Mouse (Mus musculus) embryonic facial prominence, embryonic 11.5 days (tissue): ENCODE measurements around the gene Cxcr1. TPM values are rescaled to one million over a fixed set of nuclear protein-coding genes. Genes with fewer than 3 reads are reported as not detected.

Source experiments
- ATAC-seq: fragments of 200-750 bp; cut with Nextera tagmentation; replicated peaks from 2 replicates; pipeline ENCODE4 v1.8.0; 2017; ENCODE audit warnings: low read depth; ENCODE audit not compliant: insufficient number of reproducible peaks, low FRiP score, low TSS enrichment
- DNase-seq: peaks from one replicate; pipeline ENCODE4 v3.0.0-alpha.2; 2015; ENCODE audit warnings: low spot score
- H3K27ac ChIP-seq: fragments of 300-500 bp; sonication (generic); replicated peaks from 2 replicates; pipeline ENCODE4 v1.5.1; 2014; ENCODE audit warnings: mild to moderate bottlenecking, low read depth, low read length, control low read depth
- H3K27me3 ChIP-seq: fragments of 300-500 bp; sonication (generic); 2 replicates; pipeline ENCODE4 v1.6.1; 2014; ENCODE audit warnings: mild to moderate bottlenecking, low read length, moderate library complexity, mixed read lengths; ENCODE audit not compliant: control insufficient read depth, insufficient read depth
- H3K36me3 ChIP-seq: fragments of 300-500 bp; sonication (generic); replicated peaks from 2 replicates; pipeline ENCODE4 v1.6.1; 2014; ENCODE audit warnings: low read depth, mild to moderate bottlenecking, low read length, moderate library complexity, mixed read lengths; ENCODE audit not compliant: control insufficient read depth, insufficient read depth
- H3K4me1 ChIP-seq: fragments of 300-500 bp; sonication (generic); 2 replicates; pipeline ENCODE4 v1.6.1; 2014; ENCODE audit warnings: low read length, mixed read lengths; ENCODE audit not compliant: control insufficient read depth, insufficient read depth
- H3K4me2 ChIP-seq: fragments of 300-500 bp; sonication (generic); 2 replicates; pipeline ENCODE4 v1.6.1; 2014; ENCODE audit warnings: low read depth, mild to moderate bottlenecking, control low read depth, low read length, moderate library complexity
- H3K4me3 ChIP-seq: fragments of 300-500 bp; sonication (generic); 2 replicates; pipeline ENCODE4 v1.5.1; 2014; ENCODE audit warnings: low read depth, low read length, control low read depth
- H3K9ac ChIP-seq: fragments of 300-500 bp; sonication (generic); replicated peaks from 2 replicates; pipeline ENCODE4 v1.6.1; 2014; ENCODE audit warnings: mild to moderate bottlenecking, control low read depth, low read length
- H3K9me3 ChIP-seq: fragments of 300-500 bp; sonication (generic); replicated peaks from 2 replicates; pipeline ENCODE4 v1.6.1; 2016; ENCODE audit warnings: mild to moderate bottlenecking, low read length, inconsistent platforms, mixed read lengths; ENCODE audit not compliant: control insufficient read depth
- WGBS: fragments of 180-500 bp; shearing (Covaris S2); extraction: QIAGEN DNeasy Blood & Tissue Kit; methylation state at CpG from one replicate; pipeline ENCODE4 v1.1.7; 2014; 5-methylcytosine and 5-hydroxymethylcytosine counted together
- polyA plus RNA-seq: library from polyadenylated mRNA; unstranded; fragments of >200 nt; fragmentation: Nextera tagmentation; extraction: Ambion mirVana; gene quantifications from 2 replicates; pipeline ENCODE4 v1.2.1, GENCODE M21; 2014

Gene Cxcr1
- polyA plus RNA-seq, 1 experiment from 2014 or later, result not detected

GRCm38 (mm10) chr1:74235938-74236589, 41.6 kb upstream of the Cxcr1 start, which contains the start of gene Arpc2:
Gene Arpc2 (plus strand): TSS chr1:74236084.
- ATAC-seq, result peak; percentile 88
- H3K36me3 ChIP-seq, result no peaks in the 10 kb centered on the region
- H3K4me1 ChIP-seq, result 0 out of 2 replicates have a peak, but pooled peaks cover 3% of the 10 kb centered on the region
- WGBS, result 2% methylated on average over 41 of the region's 55 CpGs
- peak; percentile 96 for DNase-seq
- H3K9ac ChIP-seq, result peak within 1 kb of the TSS; percentile 89
- H3K4me3 ChIP-seq, result peak within 1 kb of the TSS; percentile 91
- H3K27ac ChIP-seq, result peak within 1 kb of the TSS; percentile 54
- peak within 1 kb of the TSS; percentile 71 for H3K4me2 ChIP-seq
- H3K9me3 ChIP-seq, result no peaks in the 10 kb centered on the region
- no peaks in the 10 kb centered on the region for H3K27me3 ChIP-seq

- Histone ChIP-seq H3K27me3 (no peaks in the 10 kb centered on the region), H3K9ac (no peak overlapping the region), H3K4me1 (no peaks in the 10 kb centered on the region), H3K4me2 (no peak overlapping the region), H3K36me3 (no peaks in the 10 kb centered on the region), H3K4me3 (no peak overlapping the region), H3K27ac (no peak overlapping the region), H3K9me3 (no peaks in the 10 kb centered on the region)
- WGBS, result no CpG with 5 or more reads among the region's 1 CpGs
- DNase-seq (no peak), ATAC-seq (no peak)
Observed at GRCm38 (mm10) chr1:74230992-74231391, 36.6 kb upstream of the Cxcr1 start.

GRCm38 (mm10) chr1:74229942-74230341, 35.5 kb upstream of the Cxcr1 start:
- Histone ChIP-seq H3K27ac (no peak overlapping the region), H3K4me3 (no peak overlapping the region), H3K9me3 (no peaks in the 10 kb centered on the region), H3K9ac (no peak overlapping the region), H3K4me1 (no peaks in the 10 kb centered on the region), H3K36me3 (no peaks in the 10 kb centered on the region), H3K4me2 (no peak overlapping the region), H3K27me3 (no peaks in the 10 kb centered on the region)
- DNase-seq (no peak), ATAC-seq (no peak)
- 69% methylated on average over 2 of the region's 2 CpGs for WGBS

DNA sequence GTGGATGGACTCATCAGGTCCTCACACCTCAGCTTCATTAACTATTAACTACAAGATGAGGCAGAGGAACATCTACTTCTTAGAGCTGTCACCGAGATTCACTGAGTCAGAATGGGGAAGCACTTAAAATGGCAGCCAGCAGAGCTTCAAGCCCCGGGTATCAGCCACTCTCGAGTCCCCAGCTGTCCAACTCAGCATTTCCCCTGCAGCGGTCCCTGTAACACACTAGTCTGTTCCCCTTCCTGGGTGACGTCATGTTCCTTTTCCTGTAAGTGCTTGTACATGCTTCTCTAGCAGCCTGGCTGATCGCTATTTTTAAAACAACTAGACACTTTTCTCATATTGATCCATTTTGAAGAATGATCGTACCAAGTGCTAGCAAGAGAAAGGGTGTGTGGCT, 32.9 kb upstream of the Cxcr1 start:
- Histone ChIP-seq H3K4me2 (no peak overlapping the region), H3K9me3 (no peaks in the 10 kb centered on the region), H3K27me3 (no peaks in the 10 kb centered on the region), H3K36me3 (no peaks in the 10 kb centered on the region), H3K4me3 (no peak overlapping the region), H3K9ac (no peak overlapping the region), H3K27ac (no peak overlapping the region), H3K4me1 (no peaks in the 10 kb centered on the region)
- 80% methylated on average over 7 of the region's 7 CpGs for WGBS
- ATAC-seq (no peak), DNase-seq (no peak)

DNA sequence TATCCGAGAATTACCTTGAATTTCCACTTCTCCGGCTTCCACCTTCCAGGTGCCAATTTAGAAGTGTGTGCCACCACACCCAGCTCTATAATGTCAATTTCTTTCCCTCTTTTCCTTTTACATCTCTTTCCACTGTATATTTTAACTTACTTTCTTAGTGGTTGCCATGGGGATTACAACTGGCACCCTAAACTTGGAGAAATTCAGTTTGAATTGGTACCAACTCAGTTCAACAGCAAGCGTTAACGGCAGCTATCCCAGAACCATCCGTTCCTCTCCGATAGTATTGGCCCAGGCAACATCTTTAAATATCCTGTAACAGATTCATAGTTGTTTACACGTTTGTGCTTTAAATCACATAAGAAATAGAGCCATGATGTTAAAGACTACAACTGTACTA, 25.5 kb upstream of the Cxcr1 start:
- 87% methylated on average over 7 of the region's 7 CpGs for WGBS
- H3K4me2 ChIP-seq, result no peak overlapping the region
- H3K4me1 ChIP-seq, result no peaks in the 10 kb centered on the region
- no peak overlapping the region for H3K4me3 ChIP-seq
- no peak for DNase-seq
- no peak overlapping the region for H3K9ac ChIP-seq
- H3K9me3 ChIP-seq, result no peaks in the 10 kb centered on the region
- no peak overlapping the region for H3K27ac ChIP-seq
- ATAC-seq, result no peak
- H3K27me3 ChIP-seq, result no peaks in the 10 kb centered on the region
- H3K36me3 ChIP-seq, result no peaks in the 10 kb centered on the region

DNA sequence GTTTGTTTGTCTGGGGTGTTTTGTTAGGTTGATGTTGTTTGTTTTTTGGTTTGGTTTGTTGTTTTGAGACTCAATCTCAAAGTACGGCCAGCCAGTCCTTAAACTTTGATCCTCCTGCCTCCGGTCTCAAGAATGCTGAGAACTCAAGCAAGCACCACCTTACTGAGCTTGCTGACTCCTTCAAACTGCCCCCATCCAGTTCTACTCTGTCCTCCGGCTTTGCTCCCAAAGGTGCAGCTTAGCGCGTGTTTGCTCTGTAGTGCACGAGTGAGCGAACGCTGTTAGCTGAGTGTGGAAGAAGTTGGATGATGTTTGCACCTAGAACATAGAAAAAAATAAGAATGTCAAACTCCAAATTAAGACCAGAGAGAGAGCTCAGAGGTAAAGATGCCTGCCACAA, 14.5 kb upstream of the Cxcr1 start:
- no peak for ATAC-seq
- H3K4me2 ChIP-seq, result no peak overlapping the region
- no peaks in the 10 kb centered on the region for H3K9me3 ChIP-seq
- no peaks in the 10 kb centered on the region for H3K4me1 ChIP-seq
- no peak overlapping the region for H3K4me3 ChIP-seq
- H3K27ac ChIP-seq, result no peak overlapping the region
- 90% methylated on average over 8 of the region's 8 CpGs for WGBS
- no peaks in the 10 kb centered on the region for H3K36me3 ChIP-seq
- DNase-seq, result no peak
- H3K27me3 ChIP-seq, result no peaks in the 10 kb centered on the region
- no peak overlapping the region for H3K9ac ChIP-seq

DNA sequence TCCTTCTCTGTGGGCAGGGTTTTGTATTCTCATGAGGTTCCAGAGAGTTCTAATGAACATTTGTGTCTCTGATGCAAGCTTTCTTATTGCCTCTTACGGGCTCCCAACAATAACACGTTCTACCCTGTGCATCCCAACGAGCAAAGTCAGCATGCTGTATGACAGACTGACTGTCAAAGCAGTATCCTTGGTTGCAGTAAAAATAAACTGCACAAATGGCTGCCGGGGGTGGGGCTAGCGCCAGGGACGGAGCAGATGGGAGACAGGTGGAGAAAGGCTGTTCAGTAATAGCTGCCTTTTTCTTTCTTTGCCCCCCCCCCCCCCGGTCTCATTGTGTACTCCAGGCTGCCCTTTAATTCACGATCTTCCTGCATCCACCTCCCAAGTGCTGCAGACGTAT, 13.5 kb upstream of the Cxcr1 start:
- 63% methylated on average over 9 of the region's 9 CpGs for WGBS
- no peak for DNase-seq
- no peaks in the 10 kb centered on the region for H3K4me1 ChIP-seq
- H3K9me3 ChIP-seq, result no peaks in the 10 kb centered on the region
- no peak overlapping the region for H3K27ac ChIP-seq
- no peak overlapping the region for H3K9ac ChIP-seq
- no peak overlapping the region for H3K4me3 ChIP-seq
- H3K36me3 ChIP-seq, result no peaks in the 10 kb centered on the region
- no peaks in the 10 kb centered on the region for H3K27me3 ChIP-seq
- ATAC-seq, result no peak
- no peak overlapping the region for H3K4me2 ChIP-seq

GRCm38 (mm10) chr1:74206642-74207041, 12.2 kb upstream of the Cxcr1 start:
- H3K4me3 ChIP-seq, result no peak overlapping the region
- no peaks in the 10 kb centered on the region for H3K9me3 ChIP-seq
- no peak overlapping the region for H3K4me2 ChIP-seq
- 78% methylated on average over 8 of the region's 8 CpGs for WGBS
- no peaks in the 10 kb centered on the region for H3K36me3 ChIP-seq
- H3K27ac ChIP-seq, result no peak overlapping the region
- no peaks in the 10 kb centered on the region for H3K27me3 ChIP-seq
- DNase-seq, result no peak
- H3K4me1 ChIP-seq, result no peaks in the 10 kb centered on the region
- ATAC-seq, result no peak
- no peak overlapping the region for H3K9ac ChIP-seq
